Comparison of ENCODE assay signal across 29 mouse cellular contexts in genomic region chr10:109507228-109507627, GRCm38 (mm10).
"Had no signal": no experiment of that assay in that cellular context is flagged by ENCODE, and none has a peak within 500 bp of the region (broad histone marks: within the 10 kb centered on the region; RNA-seq: fewer than 3 reads in every experiment).

No protein-coding gene starts in this region.

- DNase-seq: heart, postnatal 10 days; heart, postnatal 14 days; heart, postnatal 36 days; heart, postnatal 4 days; kidney, adult 11 months; kidney, adult 18-20 months; kidney, adult 2 months; kidney, adult 8-10 months; kidney, adult 9 months; kidney, postnatal 10 days; kidney, postnatal 14 days; kidney, postnatal 25 days; kidney, postnatal 36 days; kidney, postnatal 4 days; layer of hippocampus, adult 9-11 months; layer of hippocampus, postnatal 36 days had no signal

- H3K4me3 ChIP-seq: heart, embryonic 10.5 days; heart, embryonic 12.5 days; heart, embryonic 13.5 days; heart, embryonic 15.5 days; hindbrain, embryonic 10.5 days; hindbrain, embryonic 12.5 days; hindbrain, embryonic 13.5 days; hindbrain, embryonic 15.5 days; intestine, embryonic 15.5 days; kidney, embryonic 15.5 days; layer of hippocampus, adult 2 months had no signal

- H3K36me3 ChIP-seq: heart, embryonic 10.5 days; heart, embryonic 12.5 days; heart, embryonic 13.5 days; heart, embryonic 15.5 days; hindbrain, embryonic 10.5 days; hindbrain, embryonic 12.5 days; hindbrain, embryonic 13.5 days; hindbrain, embryonic 15.5 days; intestine, embryonic 15.5 days; kidney, embryonic 15.5 days had no signal

- H3K4me2 ChIP-seq: heart, embryonic 11.5 days; heart, embryonic 12.5 days; heart, embryonic 13.5 days; heart, embryonic 15.5 days; hindbrain, embryonic 12.5 days; hindbrain, embryonic 13.5 days; hindbrain, embryonic 14.5 days; hindbrain, embryonic 15.5 days; intestine, embryonic 15.5 days; kidney, embryonic 15.5 days had no signal

- H3K27me3 ChIP-seq: heart, embryonic 12.5 days; heart, embryonic 13.5 days; heart, embryonic 15.5 days; hindbrain, embryonic 12.5 days; hindbrain, embryonic 13.5 days; hindbrain, embryonic 15.5 days; intestine, embryonic 15.5 days; kidney, embryonic 15.5 days had no signal
